Mouse (Mus musculus): ENCODE measurements around the gene Gm38431. TPM values are rescaled to one million over a fixed set of nuclear protein-coding genes. Genes with fewer than 3 reads are reported as not detected.

Gene Gm38431
- total and polyA plus RNA-seq, 3 experiments: 1.1 to 30.5 (median 9.8) TPM

GRCm38 (mm10) chr9:21027774-21028290 lies 64.0 kb downstream of the Gm38431 start:
- Histone ChIP-seq H3K27me3 (replicated peaks) (no peaks in the 10 kb centered on the region), H3K36me3 (replicated peaks in 1 of 2; ENCODE audit: control insufficient read depth in 1 of 2, insufficient read depth in 1 of 2, low read length in 1 of 2) (peaks cover 44 to 56% of the 10 kb centered on the region in 2 experiments), H3K4me3 (replicated peaks in 1 of 3; ENCODE audit: low read depth in 2 of 3, low read length in 2 of 3, poor library complexity in 1 of 3) (no peak overlapping the region), H3K9me3 (replicated peaks; ENCODE audit: low read length) (no peaks in the 10 kb centered on the region), H3K79me2 (replicated peaks; ENCODE audit: control insufficient read depth, extremely low read depth, insufficient read depth, poor library complexity, severe bottlenecking) (peaks cover 23% of the 10 kb centered on the region), H3K4me1 (ENCODE audit: control insufficient read depth in 1 of 2, insufficient read depth in 2 of 2) (peaks cover 9 to 47% of the 10 kb centered on the region in 2 experiments), H3K9ac (ENCODE audit: insufficient read depth, low read depth) (no peak overlapping the region), H3K4me2 (ENCODE audit: insufficient read depth, low read depth, poor library complexity, severe bottlenecking) (no peak overlapping the region), H3K27ac (ENCODE audit: insufficient read depth, low read depth) (no peak overlapping the region)
- dilution Hi-C loops (cut with MboI; ENCODE audit: extremely low pct_ligation_motif_present, extremely low pct_unique_long_range_greater_than_20kb, low sequenced_read_pairs) (no loop called here), in situ Hi-C loops (cut with MboI; ENCODE audit: low pct_ligation_motif_present, low pct_unique_long_range_greater_than_20kb, low sequenced_read_pairs) (loop anchor here (5.0 kb wide), 1 partner anchor 44 kb away; the partner anchor contains the start of genes Fdx1l and Gm49373)
- no peak for TF ChIP-seq BHLHE40 (IDR thresholded peaks at IDR 0.05; ENCODE audit: low read depth, low read length)
- TF ChIP-seq ZMIZ1 (IDR thresholded peaks at IDR 0.05; ENCODE audit: low read depth, low read length): peak; percentile 23; the same call in 1 of the 2 replicates
- TF ChIP-seq NELFE (IDR thresholded peaks at IDR 0.05; ENCODE audit: low read depth, low read length): no peak
- DNase-seq (ENCODE audit: extremely low read depth): no peak

GRCm38 (mm10) chr9:21026849-21027248 lies 64.9 kb downstream of the Gm38431 start:
- in situ Hi-C loops (cut with MboI; ENCODE audit: low pct_ligation_motif_present, low pct_unique_long_range_greater_than_20kb, low sequenced_read_pairs) (loop anchor here (5.0 kb wide), 1 partner anchor 45 kb away; the partner anchor contains the start of genes Fdx1l and Gm49373), dilution Hi-C loops (cut with MboI; ENCODE audit: extremely low pct_ligation_motif_present, extremely low pct_unique_long_range_greater_than_20kb, low sequenced_read_pairs) (no loop called here)
- Histone ChIP-seq H3K36me3 (replicated peaks in 1 of 2; ENCODE audit: control insufficient read depth in 1 of 2, insufficient read depth in 1 of 2, low read length in 1 of 2) (peaks cover 53 to 66% of the 10 kb centered on the region in 2 experiments), H3K4me3 (replicated peaks in 1 of 3; ENCODE audit: low read depth in 2 of 3, low read length in 2 of 3, poor library complexity in 1 of 3) (no peak overlapping the region), H3K4me1 (ENCODE audit: control insufficient read depth in 1 of 2, insufficient read depth in 2 of 2) (peaks cover 9 to 46% of the 10 kb centered on the region in 2 experiments), H3K27me3 (replicated peaks) (no peaks in the 10 kb centered on the region), H3K9me3 (replicated peaks; ENCODE audit: low read length) (no peaks in the 10 kb centered on the region), H3K9ac (ENCODE audit: insufficient read depth, low read depth) (no peak overlapping the region), H3K79me2 (replicated peaks; ENCODE audit: control insufficient read depth, extremely low read depth, insufficient read depth, poor library complexity, severe bottlenecking) (peaks cover 33% of the 10 kb centered on the region), H3K27ac (ENCODE audit: insufficient read depth, low read depth) (no peak overlapping the region), H3K4me2 (ENCODE audit: insufficient read depth, low read depth, poor library complexity, severe bottlenecking) (no peak overlapping the region)
- no peak for DNase-seq (ENCODE audit: extremely low read depth)
- no peak for TF ChIP-seq IRF4 (IDR thresholded peaks at IDR 0.05; ENCODE audit: low read depth, low read length)
- no peak for TF ChIP-seq EP300 (IDR thresholded peaks at IDR 0.05; ENCODE audit: low read length)
- TF ChIP-seq MAZ (IDR thresholded peaks at IDR 0.05; ENCODE audit: low read depth, low read length): no peak
- no peak for TF ChIP-seq POLR2A (IDR thresholded peaks at IDR 0.05; ENCODE audit: low read depth, low read length)
- TF ChIP-seq NELFE (IDR thresholded peaks at IDR 0.05; ENCODE audit: low read depth, low read length): no peak
- TF ChIP-seq ZKSCAN1 (IDR thresholded peaks at IDR 0.05; ENCODE audit: borderline replicate concordance, low read depth, low read length): no peak
- no peak for TF ChIP-seq KAT2A (IDR thresholded peaks at IDR 0.05; ENCODE audit: insufficient replicate concordance, low read length)
- TF ChIP-seq RAD21 (IDR thresholded peaks at IDR 0.05; ENCODE audit: low read depth, low read length): no peak
- no peak for TF ChIP-seq JUND (conservative IDR thresholded peaks at IDR 0.05; ENCODE audit: low read depth, low read length)
- no peak for TF ChIP-seq ZC3H11A (IDR thresholded peaks at IDR 0.05; ENCODE audit: low read depth, low read length)
- no peak for TF ChIP-seq E2F4 (IDR thresholded peaks at IDR 0.05; ENCODE audit: insufficient replicate concordance, low read depth, low read length)
- TF ChIP-seq HCFC1 (IDR thresholded peaks at IDR 0.05; ENCODE audit: low read depth, low read length): no peak
- TF ChIP-seq TCF12 (IDR thresholded peaks at IDR 0.05; ENCODE audit: low read depth, low read length): no peak
- TF ChIP-seq JUN (IDR thresholded peaks at IDR 0.05; ENCODE audit: insufficient read depth, low read depth, low read length): no peak
- TF ChIP-seq MAFK (IDR thresholded peaks at IDR 0.05; ENCODE audit: insufficient replicate concordance, low read length): no peak
- no peak for TF ChIP-seq MXI1 (IDR thresholded peaks at IDR 0.05; ENCODE audit: low read depth, low read length)
- no peak for TF ChIP-seq MEF2A (IDR thresholded peaks at IDR 0.05; ENCODE audit: borderline replicate concordance, low read depth, low read length)
- TF ChIP-seq ELF1 (IDR thresholded peaks at IDR 0.05; ENCODE audit: low read depth, low read length): no peak
